Mouse (Mus musculus): Measurements from ENCODE around the gene Spag5.

DNA sequence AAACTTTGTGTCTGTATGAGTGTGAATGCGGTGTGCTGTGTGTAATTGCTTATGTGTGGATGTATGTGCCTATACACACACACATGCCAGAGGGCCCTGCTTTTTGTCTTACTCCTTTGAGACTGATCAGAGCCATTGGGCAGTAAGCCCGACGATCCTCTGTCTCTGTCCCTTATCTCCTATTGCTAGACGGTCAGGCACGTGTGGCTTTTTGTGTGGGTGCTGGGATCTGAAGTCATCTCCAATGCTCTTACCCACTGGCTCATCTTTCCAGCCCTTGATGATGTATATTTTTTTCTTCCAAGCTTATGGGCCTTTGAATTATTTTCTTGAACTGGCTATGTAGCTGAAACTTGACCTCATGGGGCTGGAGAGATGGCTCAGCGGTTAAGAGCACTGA is 53.6 kb downstream of the Spag5 start:
- TF ChIP-seq POLR2A (IDR thresholded peaks at IDR 0.05; ENCODE audit: low read depth, low read length) (no peak), CTCF (IDR thresholded peaks at IDR 0.05; ENCODE audit: extremely low read depth, insufficient read length, insufficient replicate concordance, low read depth, low read length) (no peak)

Data from small intestine, adult 2 months (tissue).